Comparison of ENCODE assay signal across 10 mouse cellular contexts in the genomic region with DNA sequence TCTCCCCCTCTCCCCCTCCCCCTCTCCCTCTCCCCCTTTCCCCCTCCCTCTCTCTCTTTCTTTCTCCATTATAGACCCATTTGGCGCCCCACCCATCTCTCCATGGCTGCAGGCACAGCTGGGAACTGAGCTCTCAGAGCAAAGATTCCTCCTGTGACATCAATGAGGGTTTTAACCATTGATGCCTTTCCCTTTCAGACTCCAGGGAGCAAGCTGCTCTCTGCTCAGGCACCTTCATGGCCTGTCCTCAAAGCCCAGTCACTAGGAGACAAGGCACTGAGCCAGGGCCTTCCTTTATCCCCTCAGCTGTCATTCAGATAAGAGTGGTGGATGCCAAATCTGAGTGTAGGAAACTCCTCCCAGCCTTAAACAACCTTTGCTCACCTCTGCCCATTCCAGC. TPM values are rescaled to one million over a fixed set of nuclear protein-coding genes. Genes with fewer than 3 reads are reported as not detected.
A peak's percentile ranks its signal among the peaks of the same experiment; 100 is the strongest.
DNase-seq lines count a peak whose midpoint lies in the region; ATAC-seq and TF ChIP-seq lines count a peak whose summit lies in the region.
"Had no signal": no experiment of that assay in that cellular context is flagged by ENCODE, and none has a peak within 500 bp of the region (broad histone marks: within the 10 kb centered on the region; RNA-seq: fewer than 3 reads in every experiment).

No protein-coding gene starts in this region.

- H3K4me3 ChIP-seq in embryonic facial prominence, embryonic 12.5 days, result no peak overlapping the region
- no peak overlapping the region for H3K4me3 ChIP-seq in heart, postnatal 0 days (ENCODE audit: low read depth, low read length)
- H3K4me3 ChIP-seq in lung, embryonic 16.5 days (ENCODE audit: low read length), result no peak overlapping the region

- DNase-seq in gastrocnemius, adult 18-20 months (ENCODE audit: low spot score), result peak; percentile 26
- no peak for DNase-seq in gastrocnemius, adult 8-10 months (ENCODE audit: low spot score in 2 of 2)
- peak; percentile 41 for DNase-seq in heart, postnatal 0 days (ENCODE audit: low spot score)
- DNase-seq in thymus, postnatal 14 days, result no peak
- DNase-seq in left cerebral cortex, adult 8-10 months (ENCODE audit: low spot score in 2 of 2), result no peak

- no peaks in the 10 kb centered on the region for H3K27me3 ChIP-seq in embryonic facial prominence, embryonic 12.5 days
- no peaks in the 10 kb centered on the region for H3K27me3 ChIP-seq in heart, postnatal 0 days (ENCODE audit: control insufficient read depth, insufficient read depth, low read length)
- H3K27me3 ChIP-seq in lung, embryonic 16.5 days (ENCODE audit: control insufficient read depth, insufficient read depth, low read depth, low read length), result no peaks in the 10 kb centered on the region
- H3K27me3 ChIP-seq: CH12.LX had no signal

- H3K4me1 ChIP-seq in embryonic facial prominence, embryonic 12.5 days, result peaks cover 13% of the 10 kb centered on the region; the same call in 1 of the 2 replicates
- peaks cover 39% of the 10 kb centered on the region for H3K4me1 ChIP-seq in heart, postnatal 0 days (ENCODE audit: control insufficient read depth, insufficient read depth)
- peaks cover 11% of the 10 kb centered on the region; the same call in 1 of the 2 replicates for H3K4me1 ChIP-seq in lung, embryonic 16.5 days (replicated peaks; ENCODE audit: control insufficient read depth, insufficient read depth, low read length)

- no peak; the same call in 1 of the 2 replicates for ATAC-seq in embryonic facial prominence, embryonic 12.5 days (ENCODE audit: insufficient number of reproducible peaks, insufficient read depth, low FRiP score, low TSS enrichment)
- ATAC-seq in heart, postnatal 0 days (ENCODE audit: insufficient read depth, low read depth), result peak; percentile 54; the same call in 1 of the 2 replicates
- ATAC-seq in lung, embryonic 16.5 days (ENCODE audit: low read depth), result peak; percentile 37; the same call in 1 of the 2 replicates
- no peak for ATAC-seq in cerebellum, adult (ENCODE audit: insufficient number of reproducible peaks, low FRiP score, low TSS enrichment)

- no peaks in the 10 kb centered on the region for H3K36me3 ChIP-seq in embryonic facial prominence, embryonic 12.5 days
- H3K36me3 ChIP-seq in heart, postnatal 0 days (replicated peaks; ENCODE audit: control insufficient read depth, insufficient read depth, low read length), result no peaks in the 10 kb centered on the region
- no peaks in the 10 kb centered on the region for H3K36me3 ChIP-seq in lung, embryonic 16.5 days (ENCODE audit: control insufficient read depth, insufficient read depth, low read length)

- no peak overlapping the region for H3K9ac ChIP-seq in embryonic facial prominence, embryonic 12.5 days
- no peak overlapping the region for H3K9ac ChIP-seq in heart, postnatal 0 days (replicated peaks; ENCODE audit: low read depth, low read length)
- peak overlapping the region; percentile 44; the same call in 1 of the 2 replicates for H3K9ac ChIP-seq in lung, embryonic 16.5 days (ENCODE audit: low read length)
- H3K9ac ChIP-seq: liver, embryonic 14.5 days had no signal

- H3K4me2 ChIP-seq in embryonic facial prominence, embryonic 12.5 days (replicated peaks), result 0 out of 2 replicates have a peak overlapping the region, but pooled peaks have one; percentile 25
- no peak overlapping the region for H3K4me2 ChIP-seq in heart, postnatal 0 days (ENCODE audit: low read depth, low read length)
- H3K4me2 ChIP-seq in lung, embryonic 16.5 days (ENCODE audit: low read depth, low read length), result no peak overlapping the region

- no peak for TF ChIP-seq CTCF in heart, postnatal 0 days (IDR thresholded peaks at IDR 0.05; ENCODE audit: low read depth)

- H3K27ac ChIP-seq in embryonic facial prominence, embryonic 12.5 days, result no peak overlapping the region
- H3K27ac ChIP-seq in heart, postnatal 0 days (ENCODE audit: low read depth), result peak overlapping the region; percentile 68
- H3K27ac ChIP-seq in lung, embryonic 16.5 days (ENCODE audit: low read length), result peak overlapping the region; percentile 54
- H3K27ac ChIP-seq: liver, embryonic 14.5 days had no signal

- WGBS in embryonic facial prominence, embryonic 12.5 days, result 33% methylated on average over 1 of the region's 1 CpGs
- WGBS in heart, postnatal 0 days, result 44% methylated on average over 1 of the region's 1 CpGs
- WGBS in lung, embryonic 16.5 days, result 29% methylated on average over 1 of the region's 1 CpGs

- H3K9me3 ChIP-seq in embryonic facial prominence, embryonic 12.5 days, result no peaks in the 10 kb centered on the region
- H3K9me3 ChIP-seq in heart, postnatal 0 days (replicated peaks; ENCODE audit: control insufficient read depth, low read length), result 0 out of 2 replicates have a peak, but pooled peaks cover 4% of the 10 kb centered on the region
- 0 out of 2 replicates have a peak, but pooled peaks cover 2% of the 10 kb centered on the region for H3K9me3 ChIP-seq in lung, embryonic 16.5 days (ENCODE audit: control insufficient read depth, low read length)

- 0 out of 2 replicates have a peak, but pooled peaks have one; percentile 18 for TF ChIP-seq EP300 in heart, postnatal 0 days (IDR thresholded peaks at IDR 0.05; ENCODE audit: low read depth)

RNA-seq across cellular contexts. Expression of gene Gm45716, which starts 56.8 kb away (rescaled TPM):
- total RNA-seq in gastrocnemius, adult 18-20 months (2021), result 1 to 10 TPM; 1.2 to 2.6 TPM
- total RNA-seq in gastrocnemius, adult 8-10 months (2022), result 1 to 10 TPM; 1.7 to 3.3 (median 2.4) TPM
- polyA plus RNA-seq in embryonic facial prominence, embryonic 12.5 days (2016; fragmentation: Nextera tagmentation; extraction: Ambion mirVana), result 13.6 and 13.7 TPM in 2 replicates
- total RNA-seq in heart, postnatal 0 days (2014; rRNA removed; ENCODE audit: low replicate concordance), result 30.5 and 37.3 TPM in 2 replicates
- 133 TPM in 2 replicates for polyA plus RNA-seq in heart, postnatal 0 days (2015; fragmentation: Nextera tagmentation; extraction: Ambion mirVana)
- polyA plus RNA-seq in lung, embryonic 16.5 days (2015; fragmentation: Nextera tagmentation; extraction: Ambion mirVana), result 6.8 and 8.2 TPM in 2 replicates
- total RNA-seq in left cerebral cortex, adult 8-10 months (2022), result 1 to 10 TPM; 2.6 to 4.5 (median 3.6) TPM

Comparison
In these comparisons a context has a peak if more than half of its experiments do, and no peak if none do; other contexts are left out.
1. DNase-seq: peak in gastrocnemius, adult 18-20 months (single experiment) and heart, postnatal 0 days (single experiment); none in gastrocnemius, adult 8-10 months (0 of 2), thymus, postnatal 14 days (single experiment) and left cerebral cortex, adult 8-10 months (0 of 2).
2. ATAC-seq: peak in heart, postnatal 0 days (single experiment) and lung, embryonic 16.5 days (single experiment); none in embryonic facial prominence, embryonic 12.5 days (single experiment) and cerebellum, adult (single experiment).